Comparison of ENCODE assay signal across 8 mouse cellular contexts in the genomic region with DNA sequence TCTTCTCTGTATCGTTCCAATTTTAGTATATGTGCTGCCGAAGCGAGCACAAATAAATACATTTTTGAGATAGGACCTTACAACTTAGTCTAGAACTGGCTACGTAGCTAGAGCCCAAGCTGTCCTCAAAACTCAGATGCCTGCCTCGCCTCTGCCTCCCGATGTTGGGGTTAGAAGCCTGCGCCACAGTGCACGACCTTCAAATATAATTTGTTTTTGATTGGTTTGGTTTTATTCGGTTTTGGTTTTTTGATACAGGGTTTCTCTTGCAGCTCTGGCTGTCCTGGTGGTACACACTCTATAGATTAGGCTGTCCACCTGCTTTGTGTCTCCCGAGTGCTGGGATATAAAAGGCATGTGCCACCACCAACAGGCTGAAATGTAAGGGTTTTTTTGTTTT. TPM values are rescaled to one million over a fixed set of nuclear protein-coding genes. Genes with fewer than 3 reads are reported as not detected.
DNase-seq lines count a peak whose midpoint lies in the region; ATAC-seq and TF ChIP-seq lines count a peak whose summit lies in the region.

No protein-coding gene starts in this region.

- H3K27ac ChIP-seq in heart, embryonic 14.5 days (replicated peaks in 1 of 2; ENCODE audit: control insufficient read depth in 1 of 2, insufficient read depth in 1 of 2, low read depth in 2 of 2, low read length in 2 of 2), result peak overlapping the region; percentile 56 to 91
- H3K27ac ChIP-seq in MEL (ENCODE audit: control insufficient read depth, low read depth, low read length) (peak overlapping the region; percentile 80), macrophage (no peak overlapping the region)
- peak overlapping the region; percentile 97 for H3K27ac ChIP-seq in hindbrain, embryonic 10.5 days

- TF ChIP-seq RAD21 in MEL (IDR thresholded peaks at IDR 0.05; ENCODE audit: low read depth, low read length), result no peak

- no peak for DNase-seq in heart, adult 18-20 months
- DNase-seq in MEL (ENCODE audit: low read depth, low spot score), result peak; percentile 73
- no peak for DNase-seq in hindbrain, embryonic 10.5 days (ENCODE audit: low spot score)
- DNase-seq in left cerebral cortex, postnatal 25 days (ENCODE audit: low spot score in 2 of 2), result no peak
- no peak for DNase-seq in left cerebral cortex, postnatal 4 days
- no peak for DNase-seq in layer of hippocampus, adult 8-10 months (ENCODE audit: low spot score in 2 of 2)

- H3K4me1 ChIP-seq in heart, embryonic 14.5 days (ENCODE audit: control insufficient read depth in 2 of 2, insufficient read depth in 2 of 2, low read length in 2 of 2), result peaks cover 38 to 52% of the 10 kb centered on the region in 2 experiments
- peaks cover 9 to 16% of the 10 kb centered on the region in 2 experiments; a peak in 3 of 4 replicates for H3K4me1 ChIP-seq in MEL (ENCODE audit: control insufficient read depth in 1 of 2, insufficient read depth in 2 of 2, low read length in 2 of 2)
- H3K4me1 ChIP-seq in hindbrain, embryonic 10.5 days (replicated peaks), result peaks cover 54% of the 10 kb centered on the region

- peaks cover 25% of the 10 kb centered on the region for H3K36me3 ChIP-seq in heart, embryonic 14.5 days (ENCODE audit: control insufficient read depth, insufficient read depth, low read length)
- H3K36me3 ChIP-seq in MEL (ENCODE audit: control insufficient read depth in 1 of 2, insufficient read depth in 2 of 2, low read length in 2 of 2) (peaks cover 0 to 14% of the 10 kb centered on the region in 2 experiments; a peak in 2 of 4 replicates), macrophage (ENCODE audit: inconsistent target) (no peaks in the 10 kb centered on the region)
- peaks cover 28% of the 10 kb centered on the region for H3K36me3 ChIP-seq in hindbrain, embryonic 10.5 days

- peak overlapping the region; percentile 35 for H3K9ac ChIP-seq in heart, embryonic 14.5 days (ENCODE audit: low read length)
- H3K9ac ChIP-seq in MEL (ENCODE audit: control insufficient read depth, low read depth, low read length, poor library complexity, severe bottlenecking), result peak overlapping the region; percentile 78

- H3K27me3 ChIP-seq in heart, embryonic 14.5 days (ENCODE audit: control insufficient read depth, insufficient read depth, low read length), result no peaks in the 10 kb centered on the region
- H3K27me3 ChIP-seq in MEL (ENCODE audit: control insufficient read depth in 1 of 2, insufficient read depth in 2 of 2, low read length in 2 of 2), result no peaks in the 10 kb centered on the region
- no peaks in the 10 kb centered on the region for H3K27me3 ChIP-seq in hindbrain, embryonic 10.5 days (ENCODE audit: insufficient read depth, poor library complexity, severe bottlenecking)

- intact Hi-C loops in left cerebral cortex, postnatal 25 days (cut with DNase I), result no loop called here
- intact Hi-C loops in left cerebral cortex, postnatal 4 days (cut with DNase I), result no loop called here

- 80% methylated on average over 10 of the region's 10 CpGs for WGBS in heart, embryonic 14.5 days
- 77% methylated on average over 10 of the region's 10 CpGs for WGBS in hindbrain, embryonic 10.5 days
- 86% methylated on average over 10 of the region's 10 CpGs for WGBS in macrophage (ENCODE audit: missing documents)

- H3K9me3 ChIP-seq in heart, embryonic 14.5 days (ENCODE audit: control insufficient read depth, low read length), result no peaks in the 10 kb centered on the region
- no peaks in the 10 kb centered on the region for H3K9me3 ChIP-seq in MEL (replicated peaks; ENCODE audit: insufficient read depth, low read length)
- H3K9me3 ChIP-seq in hindbrain, embryonic 10.5 days, result no peaks in the 10 kb centered on the region

- peak overlapping the region; percentile 60 for H3K4me2 ChIP-seq in heart, embryonic 14.5 days (ENCODE audit: low read length)

- no peak for TF ChIP-seq EP300 in MEL (IDR thresholded peaks at IDR 0.05; ENCODE audit: low read depth in 1 of 2, low read length in 2 of 2)

- 0 out of 4 replicates have a peak, but pooled peaks of 1 of the 2 experiments have one; percentile 25 for TF ChIP-seq POLR2A in MEL (IDR thresholded peaks at IDR 0.05; ENCODE audit: control insufficient read depth in 1 of 2, insufficient read depth in 1 of 2, low read depth in 1 of 2, low read length in 2 of 2, poor library complexity in 1 of 2)

- peaks cover 40% of the 10 kb centered on the region for H3K79me2 ChIP-seq in MEL (ENCODE audit: control insufficient read depth, insufficient read depth, low read length, poor library complexity)
- H3K79me2 ChIP-seq in macrophage (ENCODE audit: inconsistent target), result peaks cover 41% of the 10 kb centered on the region

- ATAC-seq in heart, embryonic 14.5 days (ENCODE audit: insufficient number of reproducible peaks, insufficient read depth, low FRiP score, low read depth), result no peak

- H3K4me3 ChIP-seq in heart, embryonic 14.5 days (ENCODE audit: control insufficient read depth in 1 of 2, insufficient read depth in 1 of 2, low read depth in 1 of 2, low read length in 2 of 2), result peak overlapping the region in 1 of 2 experiments; percentile 89; a peak in 2 of 4 replicates
- peak overlapping the region; percentile 61 to 84 for H3K4me3 ChIP-seq in MEL (ENCODE audit: control insufficient read depth in 1 of 2, insufficient read depth in 1 of 2, low read depth in 2 of 2, low read length in 2 of 2)
- peak overlapping the region; percentile 87 for H3K4me3 ChIP-seq in hindbrain, embryonic 10.5 days
- peak overlapping the region; percentile 7; the same call in 1 of the 2 replicates for H3K4me3 ChIP-seq in macrophage (ENCODE audit: inconsistent target)

- TF ChIP-seq CTCF in MEL (IDR thresholded peaks at IDR 0.05 in 2 of 3, conservative IDR thresholded peaks at IDR 0.05 in 1 of 3; ENCODE audit: control insufficient read depth in 1 of 3, insufficient read depth in 1 of 3, low read depth in 2 of 3, low read length in 3 of 3, poor library complexity in 1 of 3, severe bottlenecking in 1 of 3), result no peak

RNA-seq across cellular contexts. Expression of a gene that starts 0.8 kb away (rescaled TPM):
- 989 and 1,200 TPM in 2 replicates for polyA plus RNA-seq in heart, embryonic 14.5 days (2014; fragmentation: Nextera tagmentation; extraction: Ambion mirVana)
- 1,000 to 10,000 TPM; 1,459 to 1,479 TPM for total RNA-seq in heart, adult 18-20 months (2021)
- total RNA-seq in MEL (2012; rRNA removed), result 346 and 406 TPM in 2 replicates
- 100 to 1,000 TPM; 318 to 700 TPM for polyA plus RNA-seq in MEL (2012; ENCODE audit: insufficient read depth in 1 of 2, insufficient read length in 2 of 2, low read depth in 1 of 2, low replicate concordance in 2 of 2, missing spikeins in 1 of 2)
- 657 and 686 TPM in 2 replicates for polyA plus RNA-seq in hindbrain, embryonic 10.5 days (2016; fragmentation: Nextera tagmentation; extraction: Ambion mirVana)
- total RNA-seq in macrophage (2018; cell fraction: chromatin; rRNA removed), result 100 to 1,000 TPM in 1 of 26 experiments, 10 to 100 TPM in 24, 1 to 10 TPM in 1; 9.3 to 103 (median 24.2) TPM
- total RNA-seq in macrophage (2018; cell fraction: cytosol; rRNA removed), result 100 to 1,000 TPM; 223 to 350 (median 282) TPM
- 100 to 1,000 TPM in 24 of 26 experiments, 10 to 100 TPM in 2; 52.0 to 234 (median 147) TPM for total RNA-seq in macrophage (2018; cell fraction: nucleus; rRNA removed)
- 331 to 456 TPM (median 356 TPM) in 3 replicates for polyA plus RNA-seq in macrophage (2018)
- total RNA-seq in left cerebral cortex, postnatal 25 days (2021), result 100 to 1,000 TPM; 650 to 673 TPM
- 100 to 1,000 TPM; 486 to 495 TPM for total RNA-seq in left cerebral cortex, postnatal 4 days (2021)
- 100 to 1,000 TPM; 515 to 593 (median 535) TPM for total RNA-seq in layer of hippocampus, adult 8-10 months (2022)

RNA-seq across cellular contexts. Expression of a gene that starts 12.9 kb away (rescaled TPM):
- 0.05 and 0.19 TPM in 2 replicates for polyA plus RNA-seq in heart, embryonic 14.5 days (2014; fragmentation: Nextera tagmentation; extraction: Ambion mirVana)
- total RNA-seq in heart, adult 18-20 months (2021), result 10 to 100 TPM; 14.8 to 15.1 TPM
- 0.42 and 0.59 TPM in 2 replicates for total RNA-seq in MEL (2012; rRNA removed)
- polyA plus RNA-seq in MEL (2012; ENCODE audit: insufficient read depth in 1 of 2, insufficient read length in 2 of 2, low read depth in 1 of 2, low replicate concordance in 2 of 2, missing spikeins in 1 of 2) (1 to 10 TPM in 1 of 2 experiments, not detected in 1; 1.6 TPM), macrophage (2018) (0.30 to 1.6 TPM (median 0.40 TPM) in 3 replicates)
- 0.08 and 0.11 TPM in 2 replicates for polyA plus RNA-seq in hindbrain, embryonic 10.5 days (2016; fragmentation: Nextera tagmentation; extraction: Ambion mirVana)
- total RNA-seq in macrophage (2018; cell fraction: chromatin; rRNA removed), result under 1 TPM in 11 of 26 experiments, not detected in 15; 0.18 to 0.49 (median 0.38) TPM
- 1 to 10 TPM in 8 of 26 experiments, under 1 TPM in 18; 0.48 to 1.7 (median 0.87) TPM for total RNA-seq in macrophage (2018; cell fraction: cytosol; rRNA removed)
- total RNA-seq in macrophage (2018; cell fraction: nucleus; rRNA removed), result 1 to 10 TPM in 8 of 26 experiments, under 1 TPM in 15, not detected in 3; 0.22 to 1.7 (median 0.56) TPM
- total RNA-seq in left cerebral cortex, postnatal 25 days (2021), result 100 to 1,000 TPM; 111 to 123 TPM
- total RNA-seq in left cerebral cortex, postnatal 4 days (2021), result 10 to 100 TPM; 47.4 to 53.8 TPM
- total RNA-seq in layer of hippocampus, adult 8-10 months (2022), result 100 to 1,000 TPM; 120 to 128 (median 121) TPM

RNA-seq across cellular contexts. Expression of a gene that starts 14.7 kb away (rescaled TPM):
- 0.77 and 0.94 TPM in 2 replicates for polyA plus RNA-seq in heart, embryonic 14.5 days (2014; fragmentation: Nextera tagmentation; extraction: Ambion mirVana)
- total RNA-seq in heart, adult 18-20 months (2021), result 1 to 10 TPM; 7.2 to 7.9 TPM
- 1.5 and 2.5 TPM in 2 replicates for total RNA-seq in MEL (2012; rRNA removed)
- polyA plus RNA-seq in MEL (2012; ENCODE audit: insufficient read depth in 1 of 2, insufficient read length in 2 of 2, low read depth in 1 of 2, low replicate concordance in 2 of 2, missing spikeins in 1 of 2) (1 to 10 TPM in 1 of 2 experiments, not detected in 1; 2.3 TPM), macrophage (2018) (0.30 TPM in 1 of 3 replicates, not detected in the others)
- polyA plus RNA-seq in hindbrain, embryonic 10.5 days (2016; fragmentation: Nextera tagmentation; extraction: Ambion mirVana), result 0.75 and 1.2 TPM in 2 replicates
- 1 to 10 TPM in 24 of 26 experiments, under 1 TPM in 1, not detected in 1; 0.62 to 6.0 (median 1.8) TPM for total RNA-seq in macrophage (2018; cell fraction: chromatin; rRNA removed)
- total RNA-seq in macrophage (2018; cell fraction: cytosol; rRNA removed), result under 1 TPM in 22 of 26 experiments, not detected in 4; 0.09 to 0.70 (median 0.23) TPM
- 1 to 10 TPM in 6 of 26 experiments, under 1 TPM in 13, not detected in 7; 0.46 to 2.8 (median 0.72) TPM for total RNA-seq in macrophage (2018; cell fraction: nucleus; rRNA removed)
- 1 to 10 TPM; 1.5 to 2.4 TPM for total RNA-seq in left cerebral cortex, postnatal 25 days (2021)
- total RNA-seq in left cerebral cortex, postnatal 4 days (2021), result 1 to 10 TPM; 2.6 to 3.3 TPM
- total RNA-seq in layer of hippocampus, adult 8-10 months (2022), result 1 to 10 TPM; 2.3 to 3.5 (median 3.3) TPM

RNA-seq across cellular contexts. Expression of a gene that starts 21.5 kb away (rescaled TPM):
- 106 and 109 TPM in 2 replicates for polyA plus RNA-seq in heart, embryonic 14.5 days (2014; fragmentation: Nextera tagmentation; extraction: Ambion mirVana)
- 100 to 1,000 TPM; 213 to 227 TPM for total RNA-seq in heart, adult 18-20 months (2021)
- 288 and 318 TPM in 2 replicates for total RNA-seq in MEL (2012; rRNA removed)
- 100 to 1,000 TPM; 417 to 422 TPM for polyA plus RNA-seq in MEL (2012; ENCODE audit: insufficient read depth in 1 of 2, insufficient read length in 2 of 2, low read depth in 1 of 2, low replicate concordance in 2 of 2, missing spikeins in 1 of 2)
- 243 and 244 TPM in 2 replicates for polyA plus RNA-seq in hindbrain, embryonic 10.5 days (2016; fragmentation: Nextera tagmentation; extraction: Ambion mirVana)
- total RNA-seq in macrophage (2018; cell fraction: chromatin; rRNA removed), result 10 to 100 TPM; 13.0 to 60.5 (median 36.9) TPM
- 100 to 1,000 TPM in 15 of 26 experiments, 10 to 100 TPM in 11; 63.5 to 144 (median 105) TPM for total RNA-seq in macrophage (2018; cell fraction: cytosol; rRNA removed)
- total RNA-seq in macrophage (2018; cell fraction: nucleus; rRNA removed), result 10 to 100 TPM; 20.0 to 78.1 (median 41.8) TPM
- polyA plus RNA-seq in macrophage (2018), result 78.9 to 136 TPM (median 128 TPM) in 3 replicates
- 10 to 100 TPM; 75.9 to 78.0 TPM for total RNA-seq in left cerebral cortex, postnatal 25 days (2021)
- total RNA-seq in left cerebral cortex, postnatal 4 days (2021), result 10 to 100 TPM; 59.6 to 61.5 TPM
- 10 to 100 TPM; 57.9 to 67.0 (median 66.1) TPM for total RNA-seq in layer of hippocampus, adult 8-10 months (2022)

RNA-seq across cellular contexts. Expression of a gene that starts 34.4 kb away (rescaled TPM):
- 44.5 and 48.2 TPM in 2 replicates for polyA plus RNA-seq in heart, embryonic 14.5 days (2014; fragmentation: Nextera tagmentation; extraction: Ambion mirVana)
- total RNA-seq in heart, adult 18-20 months (2021), result 10 to 100 TPM; 15.5 to 18.0 TPM
- total RNA-seq in MEL (2012; rRNA removed), result 17.7 and 23.5 TPM in 2 replicates
- polyA plus RNA-seq in MEL (2012; ENCODE audit: insufficient read depth in 1 of 2, insufficient read length in 2 of 2, low read depth in 1 of 2, low replicate concordance in 2 of 2, missing spikeins in 1 of 2), result 10 to 100 TPM in 1 of 2 experiments, not detected in 1; 48.0 TPM
- polyA plus RNA-seq in hindbrain, embryonic 10.5 days (2016; fragmentation: Nextera tagmentation; extraction: Ambion mirVana), result 66.0 and 76.6 TPM in 2 replicates
- total RNA-seq in macrophage (2018; cell fraction: chromatin; rRNA removed), result 10 to 100 TPM in 14 of 26 experiments, 1 to 10 TPM in 11, not detected in 1; 1.1 to 37.8 (median 12.3) TPM
- total RNA-seq in macrophage (2018; cell fraction: cytosol; rRNA removed), result 10 to 100 TPM; 17.3 to 47.8 (median 35.3) TPM
- total RNA-seq in macrophage (2018; cell fraction: nucleus; rRNA removed), result 10 to 100 TPM in 17 of 26 experiments, 1 to 10 TPM in 9; 4.1 to 33.8 (median 13.1) TPM
- 10.4 to 41.3 TPM (median 25.9 TPM) in 3 replicates for polyA plus RNA-seq in macrophage (2018)
- total RNA-seq in left cerebral cortex, postnatal 25 days (2021), result 10 to 100 TPM; 82.0 to 82.8 TPM
- 10 to 100 TPM; 57.0 to 59.9 TPM for total RNA-seq in left cerebral cortex, postnatal 4 days (2021)
- 10 to 100 TPM; 48.4 to 72.6 (median 64.3) TPM for total RNA-seq in layer of hippocampus, adult 8-10 months (2022)
